Mouse (Mus musculus) CH12.LX (cell line): Measurements from ENCODE around the gene Suox. TPM values are rescaled to one million over a fixed set of nuclear protein-coding genes. Genes with fewer than 3 reads are reported as not detected.
A peak's percentile ranks its signal among the peaks of the same experiment; 100 is the strongest.

Experiments used
- DNase-seq: peaks from one replicate; pipeline ENCODE4 v3.0.0-alpha.2; 2013; ENCODE audit errors: extremely low read depth
- H3K27ac ChIP-seq: 2 replicates; pipeline ENCODE4 v1.5.1; 2012; ENCODE audit warnings: low read depth, mild to moderate bottlenecking, control low read depth, moderate library complexity; ENCODE audit not compliant: insufficient read depth
- H3K27me3 ChIP-seq: replicated peaks from 2 replicates; pipeline ENCODE3; 2012; ENCODE audit warnings: inconsistent platforms
- H3K36me3 ChIP-seq, 2 experiments: replicated peaks in 1 of 2; 2 replicates each; pipeline versions ENCODE3 to v1.6.1; 2012; ENCODE audit warnings: inconsistent platforms in 1 of 2, low read length in 1 of 2, mild to moderate bottlenecking in 1 of 2, mixed read lengths in 1 of 2, moderate library complexity in 1 of 2; ENCODE audit not compliant: control insufficient read depth in 1 of 2, insufficient read depth in 1 of 2
- H3K4me1 ChIP-seq, 2 experiments: 2 replicates each; pipeline ENCODE4 v1.6.1; 2012; ENCODE audit warnings: inconsistent platforms in 1 of 2, moderate library complexity in 1 of 2; ENCODE audit not compliant: insufficient read depth in 2 of 2, control insufficient read depth in 1 of 2
- H3K4me2 ChIP-seq: 2 replicates; pipeline ENCODE4 v1.6.1; 2012; ENCODE audit warnings: low read depth, mild to moderate bottlenecking, control low read depth; ENCODE audit not compliant: poor library complexity, insufficient read depth, severe bottlenecking
- H3K4me3 ChIP-seq, 3 experiments: fragments of 150-350 bp in 1 of 3; sonication (generic) in 1 of 3; replicated peaks in 1 of 3; 2 replicates each; pipeline versions ENCODE3 to v1.5.1; 2011 to 2012; ENCODE audit warnings: low read depth in 2 of 3, low read length in 2 of 3, mild to moderate bottlenecking in 2 of 3, moderate library complexity in 2 of 3, control low read depth in 1 of 3, improper control_type of control experiment in 1 of 3, inconsistent platforms in 1 of 3, mixed read lengths in 1 of 3; ENCODE audit not compliant: poor library complexity in 1 of 3
- H3K79me2 ChIP-seq: replicated peaks from 2 replicates; pipeline ENCODE4 v1.6.1; 2012; ENCODE audit warnings: mild to moderate bottlenecking, moderate library complexity; ENCODE audit not compliant: control insufficient read depth, poor library complexity, insufficient read depth, severe bottlenecking; ENCODE audit errors: extremely low read depth
- H3K9ac ChIP-seq: 2 replicates; pipeline ENCODE4 v1.6.1; 2012; ENCODE audit warnings: low read depth, mild to moderate bottlenecking, control low read depth, moderate library complexity; ENCODE audit not compliant: insufficient read depth
- H3K9me3 ChIP-seq: replicated peaks from 2 replicates; pipeline ENCODE3; 2012; ENCODE audit warnings: low read length, inconsistent platforms, mixed read lengths
- EP300 ChIP-seq: IDR thresholded peaks from 2 replicates; pipeline ENCODE4 v1.6.1; 2011; ENCODE audit warnings: low read length, improper control_type of control experiment
- ETS1 ChIP-seq: conservative IDR thresholded peaks from 2 replicates; pipeline ENCODE4 v1.6.1; 2012; ENCODE audit warnings: low read depth, mild to moderate bottlenecking, inconsistent platforms, low read length, improper control_type of control experiment, moderate library complexity
- JUND ChIP-seq: conservative IDR thresholded peaks from 2 replicates; pipeline ENCODE4 v1.6.1; 2011; ENCODE audit warnings: low read depth, low read length, improper control_type of control experiment
- MAFK ChIP-seq: IDR thresholded peaks from 2 replicates; pipeline ENCODE4 v1.6.1; 2011; ENCODE audit warnings: low read length, improper control_type of control experiment; ENCODE audit not compliant: insufficient replicate concordance
- NRF1 ChIP-seq: IDR thresholded peaks from 2 replicates; pipeline ENCODE4 v1.6.1; 2014; ENCODE audit warnings: low read depth, mild to moderate bottlenecking, inconsistent platforms, low read length, improper control_type of control experiment, moderate library complexity
- RAD21 ChIP-seq: IDR thresholded peaks from 2 replicates; pipeline ENCODE4 v1.6.1; 2011; ENCODE audit warnings: low read depth, mild to moderate bottlenecking, low read length, improper control_type of control experiment, moderate library complexity
- RCOR1 ChIP-seq: conservative IDR thresholded peaks from 2 replicates; pipeline ENCODE4 v1.6.1; 2012; ENCODE audit warnings: low read depth, mild to moderate bottlenecking, inconsistent platforms, low read length, improper control_type of control experiment
- SMC3 ChIP-seq: IDR thresholded peaks from 2 replicates; pipeline ENCODE4 v1.6.1; 2011; ENCODE audit warnings: low read depth, low read length, improper control_type of control experiment
- TBP ChIP-seq: conservative IDR thresholded peaks from 2 replicates; pipeline ENCODE4 v1.6.1; 2011; ENCODE audit warnings: low read depth, low read length, improper control_type of control experiment
- USF1 ChIP-seq: IDR thresholded peaks from 2 replicates; pipeline ENCODE4 v1.6.1; 2014; ENCODE audit warnings: low read depth, mild to moderate bottlenecking, inconsistent platforms, low read length, improper control_type of control experiment
- ZMIZ1 ChIP-seq: IDR thresholded peaks from 2 replicates; pipeline ENCODE4 v1.6.1; 2012; ENCODE audit warnings: low read depth, mild to moderate bottlenecking, inconsistent platforms, low read length, improper control_type of control experiment
- dilution Hi-C: fragments of 300-500 bp; cut with MboI; formaldehyde crosslinking; loops from 2 replicates; pipeline ENCODE4 v1.14.3; 2020; ENCODE audit warnings: low sequenced_read_pairs; ENCODE audit not compliant: extremely low pct_unique_long_range_greater_than_20kb, extremely low pct_ligation_motif_present
- in situ Hi-C: fragments of 300-500 bp; cut with MboI; formaldehyde crosslinking; loops from 3 replicates; pipeline ENCODE4 v1.14.3; 2019; ENCODE audit warnings: low sequenced_read_pairs, low pct_ligation_motif_present, low pct_unique_long_range_greater_than_20kb, mixed read lengths
- polyA plus RNA-seq: library from polyadenylated mRNA; unstranded; fragments of >175 nt; gene quantifications from 2 replicates; pipeline ENCODE4 v1.2.1, GENCODE M21; 2012; ENCODE audit warnings: low read depth; ENCODE audit not compliant: insufficient read length
- total RNA-seq, 2 experiments: library from RNA; depleted of rRNA; stranded (reverse); fragments of 300-350 nt in 1 of 2; fragments of >200 nt in 1 of 2; gene quantifications; 2 replicates each; pipeline ENCODE4 v1.2.3; 2012 to 2014

The Suox gene
- total and polyA plus RNA-seq, 3 experiments = 9.0 to 11.4 (median 10.5) TPM

- TF ChIP-seq RCOR1 (peak; percentile 58; the same call in 1 of the 2 replicates), RAD21 (no peak), EP300 (peak; percentile 54; the same call in 1 of the 2 replicates)
Measured at GRCm38 (mm10) chr10:128704491-128705316, 30.8 kb upstream of the Suox start, which contains the start of gene Cdk2 (continued).

GRCm38 (mm10) chr10:128703895-128704294 lies 30.0 kb upstream of the Suox start, which contains the start of gene Pmel:
Gene Pmel (plus strand): TSS chr10:128704195.
- H3K9ac ChIP-seq = peak within 1 kb of the TSS; percentile 98
- TF ChIP-seq NRF1 = no peak
- no peak for TF ChIP-seq JUND
- TF ChIP-seq USF1 = no peak
- no peak for TF ChIP-seq ETS1
- TF ChIP-seq SMC3 = no peak
- no peak for TF ChIP-seq ZMIZ1
- no peak for TF ChIP-seq TBP
- no peak for TF ChIP-seq MAFK
- TF ChIP-seq, all 38 proteins: peak for 0
- Histone ChIP-seq H3K27me3 (no peaks in the 10 kb centered on the region), H3K27ac (peak within 1 kb of the TSS; percentile 52), H3K79me2 (peaks cover 22% of the 10 kb centered on the region), H3K36me3 (peaks cover 35 to 41% of the 10 kb centered on the region in 2 experiments), H3K4me3 (peak within 1 kb of the TSS; percentile 77 to 90 (median 80)), H3K9me3 (no peaks in the 10 kb centered on the region), H3K4me1 (peaks cover 3 to 42% of the 10 kb centered on the region in 2 experiments; a peak in 3 of 4 replicates), H3K4me2 (peak within 1 kb of the TSS; percentile 91)
- no peak for DNase-seq
- in situ Hi-C loops (no loop called here), dilution Hi-C loops (no loop called here)

- peak; percentile 44 for DNase-seq
- H3K36me3 ChIP-seq = peaks cover 41 to 53% of the 10 kb centered on the region in 2 experiments
- dilution Hi-C loops = no loop called here
- H3K27me3 ChIP-seq = no peaks in the 10 kb centered on the region
- H3K9ac ChIP-seq = no peak overlapping the region
- H3K4me3 ChIP-seq = peak overlapping the region in 1 of 3 experiments; percentile 30
- H3K79me2 ChIP-seq = peaks cover 22% of the 10 kb centered on the region
- H3K4me1 ChIP-seq = peaks cover 3 to 54% of the 10 kb centered on the region in 2 experiments; a peak in 3 of 4 replicates
- TF ChIP-seq NRF1 (peak; percentile 49; the same call in 1 of the 2 replicates), RAD21 (no peak)
- no peak overlapping the region for H3K27ac ChIP-seq
- H3K4me2 ChIP-seq = 0 out of 2 replicates have a peak overlapping the region, but pooled peaks have one; percentile 8
- in situ Hi-C loops = no loop called here
- no peaks in the 10 kb centered on the region for H3K9me3 ChIP-seq
Measured at GRCm38 (mm10) chr10:128702328-128703007, 28.6 kb upstream of the Suox start.
